Mouse (Mus musculus): ENCODE data around the gene Pip5k1b.

DNA sequence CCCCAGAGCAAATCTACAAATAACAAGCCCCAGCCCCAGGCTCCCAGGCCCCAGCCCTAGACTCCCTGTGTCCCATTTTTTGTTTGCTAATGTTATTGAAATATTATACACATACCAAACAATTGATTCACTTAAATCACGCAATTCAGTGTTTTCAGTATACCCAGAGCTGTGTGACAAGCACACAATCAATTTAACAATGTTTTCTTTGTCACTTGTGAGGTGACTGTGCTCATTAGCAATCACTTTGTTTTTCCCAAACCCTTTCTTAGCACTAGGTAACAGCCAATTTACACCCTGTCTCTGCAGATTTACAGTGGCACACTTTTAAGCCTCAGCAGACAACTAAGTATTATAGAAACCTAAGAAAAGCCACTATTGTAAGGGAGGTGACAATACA is 228.7 kb downstream of the Pip5k1b start:
- TF ChIP-seq CTCF (IDR thresholded peaks at IDR 0.05; ENCODE audit: borderline replicate concordance, extremely low read depth, insufficient read depth, insufficient read length) (no peak), POLR2A (IDR thresholded peaks at IDR 0.05; ENCODE audit: borderline replicate concordance, extremely low read depth, insufficient read depth, insufficient read length, poor library complexity, severe bottlenecking) (no peak)

Measured in brain, embryonic 14.5 days (tissue).